Comparison of ENCODE assay signal across 9 mouse cellular contexts in genomic region chr7:80246859-80247258, GRCm38 (mm10). TPM values are rescaled to one million over a fixed set of nuclear protein-coding genes. Genes with fewer than 3 reads are reported as not detected.
DNase-seq lines count a peak whose midpoint lies in the region; ATAC-seq lines count a peak whose summit lies in the region.
"Had no signal": no experiment of that assay in that cellular context is flagged by ENCODE, and none has a peak within 500 bp of the region (broad histone marks: within the 10 kb centered on the region; RNA-seq: fewer than 3 reads in every experiment).

No protein-coding gene starts in this region.

- no peak for ATAC-seq in neural tube, embryonic 11.5 days (ENCODE audit: insufficient read depth, low FRiP score, low TSS enrichment)
- no peak for ATAC-seq in forebrain, embryonic 15.5 days (replicated peaks)
- no peak for ATAC-seq in liver, embryonic 12.5 days

- H3K27me3 ChIP-seq in neural tube, embryonic 11.5 days (ENCODE audit: control insufficient read depth, insufficient read depth, low read length), result no peaks in the 10 kb centered on the region
- no peaks in the 10 kb centered on the region for H3K27me3 ChIP-seq in forebrain, embryonic 15.5 days
- H3K27me3 ChIP-seq in liver, embryonic 12.5 days (replicated peaks), result peaks cover 4% of the 10 kb centered on the region

- peak overlapping the region; percentile 41; the same call in 1 of the 2 replicates for H3K9ac ChIP-seq in neural tube, embryonic 11.5 days (ENCODE audit: low read length)
- no peak overlapping the region for H3K9ac ChIP-seq in forebrain, embryonic 15.5 days (replicated peaks)
- H3K9ac ChIP-seq in liver, embryonic 12.5 days, result peak overlapping the region; percentile 82

- no peak for DNase-seq in neural tube, embryonic 11.5 days (ENCODE audit: low spot score)
- DNase-seq in neural tube, embryonic 10.5 days (ENCODE audit: extremely low spot score, low spot score), result no peak
- peak; percentile 43 for DNase-seq in thymus, postnatal 14 days
- no peak for DNase-seq in retina, embryonic 14.5 days (ENCODE audit: low spot score)
- no peak for DNase-seq in layer of hippocampus, postnatal 25 days (ENCODE audit: extremely low spot score in 1 of 2, low spot score in 1 of 2)
- no peak for DNase-seq in lung, postnatal 4 days

- no peak overlapping the region for H3K27ac ChIP-seq in neural tube, embryonic 11.5 days (ENCODE audit: low read depth, low read length)
- 0 out of 2 replicates have a peak overlapping the region, but pooled peaks have one; percentile 82 for H3K27ac ChIP-seq in forebrain, embryonic 15.5 days (replicated peaks)
- H3K27ac ChIP-seq in liver, embryonic 12.5 days, result peak overlapping the region; percentile 79; the same call in 1 of the 2 replicates

- H3K4me3 ChIP-seq in neural tube, embryonic 11.5 days (ENCODE audit: low read depth, low read length), result peak overlapping the region; percentile 46
- H3K4me3 ChIP-seq in forebrain, embryonic 15.5 days, result peak overlapping the region; percentile 62
- peak overlapping the region; percentile 77 for H3K4me3 ChIP-seq in liver, embryonic 12.5 days

- no peaks in the 10 kb centered on the region for H3K4me1 ChIP-seq in neural tube, embryonic 11.5 days (ENCODE audit: control insufficient read depth, insufficient read depth, low read length)
- 0 out of 2 replicates have a peak, but pooled peaks cover 2% of the 10 kb centered on the region for H3K4me1 ChIP-seq in forebrain, embryonic 15.5 days
- H3K4me1 ChIP-seq in liver, embryonic 12.5 days, result peaks cover 26% of the 10 kb centered on the region

- whole genome bisulfite sequencing in neural tube, embryonic 11.5 days, result 66% methylated on average over 7 of the region's 7 CpGs
- 73% methylated on average over 7 of the region's 7 CpGs for WGBS in forebrain, embryonic 15.5 days
- WGBS in liver, embryonic 12.5 days (ENCODE audit: insufficient replicate concordance), result 16% methylated on average over 7 of the region's 7 CpGs

- H3K4me2 ChIP-seq in neural tube, embryonic 11.5 days (ENCODE audit: low read depth), result peak overlapping the region; percentile 32
- peak overlapping the region; percentile 57 for H3K4me2 ChIP-seq in forebrain, embryonic 15.5 days (replicated peaks)
- H3K4me2 ChIP-seq in liver, embryonic 12.5 days, result peak overlapping the region; percentile 92

- H3K36me3 ChIP-seq in neural tube, embryonic 11.5 days (ENCODE audit: control insufficient read depth, insufficient read depth, low read length), result no peaks in the 10 kb centered on the region
- no peaks in the 10 kb centered on the region for H3K36me3 ChIP-seq in forebrain, embryonic 15.5 days
- no peaks in the 10 kb centered on the region for H3K36me3 ChIP-seq in liver, embryonic 12.5 days

- no peaks in the 10 kb centered on the region; the same call in 1 of the 2 replicates for H3K9me3 ChIP-seq in neural tube, embryonic 11.5 days (ENCODE audit: control insufficient read depth, low read length)
- no peaks in the 10 kb centered on the region for H3K9me3 ChIP-seq in forebrain, embryonic 15.5 days
- H3K9me3 ChIP-seq in liver, embryonic 12.5 days (replicated peaks), result no peaks in the 10 kb centered on the region

RNA-seq across cellular contexts. Expression of gene Ttll13, which starts 0.7 kb away (rescaled TPM):
- polyA plus RNA-seq in neural tube, embryonic 11.5 days (2014; fragmentation: Nextera tagmentation; extraction: Ambion mirVana), result 1.3 and 2.1 TPM in 2 replicates
- polyA plus RNA-seq in forebrain, embryonic 15.5 days (2015; fragmentation: Nextera tagmentation; extraction: Ambion mirVana), result 1.0 and 1.1 TPM in 2 replicates
- polyA plus RNA-seq in liver, embryonic 12.5 days (2016; fragmentation: Nextera tagmentation; extraction: Ambion mirVana), result 0.61 and 1.0 TPM in 2 replicates
- total RNA-seq in layer of hippocampus, postnatal 25 days (2021), result 1 to 10 TPM; 1.8 to 2.0 TPM
- total RNA-seq: hematopoietic stem cell, adult 5-6 weeks had no signal

RNA-seq across cellular contexts. Expression of gene Ngrn, which starts 14.2 kb away (rescaled TPM):
- 42.9 and 43.3 TPM in 2 replicates for polyA plus RNA-seq in neural tube, embryonic 11.5 days (2014; fragmentation: Nextera tagmentation; extraction: Ambion mirVana)
- 67.7 and 67.9 TPM in 2 replicates for polyA plus RNA-seq in forebrain, embryonic 15.5 days (2015; fragmentation: Nextera tagmentation; extraction: Ambion mirVana)
- 42.0 and 45.6 TPM in 2 replicates for polyA plus RNA-seq in liver, embryonic 12.5 days (2016; fragmentation: Nextera tagmentation; extraction: Ambion mirVana)
- total RNA-seq in layer of hippocampus, postnatal 25 days (2021), result 10 to 100 TPM; 40.0 to 44.4 TPM

RNA-seq across cellular contexts. Expression of gene Gdpgp1, which starts 14.2 kb away (rescaled TPM):
- polyA plus RNA-seq in neural tube, embryonic 11.5 days (2014; fragmentation: Nextera tagmentation; extraction: Ambion mirVana), result 4.5 and 4.9 TPM in 2 replicates
- polyA plus RNA-seq in forebrain, embryonic 15.5 days (2015; fragmentation: Nextera tagmentation; extraction: Ambion mirVana), result 3.6 and 3.9 TPM in 2 replicates
- 3.9 and 4.4 TPM in 2 replicates for polyA plus RNA-seq in liver, embryonic 12.5 days (2016; fragmentation: Nextera tagmentation; extraction: Ambion mirVana)
- 1 to 10 TPM; 6.1 to 6.9 TPM for total RNA-seq in layer of hippocampus, postnatal 25 days (2021)

RNA-seq across cellular contexts. Expression of gene Cib1, which starts 14.2 kb away (rescaled TPM):
- polyA plus RNA-seq in neural tube, embryonic 11.5 days (2014; fragmentation: Nextera tagmentation; extraction: Ambion mirVana), result 53.2 and 65.5 TPM in 2 replicates
- 31.6 and 32.7 TPM in 2 replicates for polyA plus RNA-seq in forebrain, embryonic 15.5 days (2015; fragmentation: Nextera tagmentation; extraction: Ambion mirVana)
- polyA plus RNA-seq in liver, embryonic 12.5 days (2016; fragmentation: Nextera tagmentation; extraction: Ambion mirVana), result 97.5 and 99.2 TPM in 2 replicates
- 10 to 100 TPM; 23.8 to 25.2 TPM for total RNA-seq in layer of hippocampus, postnatal 25 days (2021)

RNA-seq across cellular contexts. Expression of gene Vps33b, which starts 22.6 kb away (rescaled TPM):
- polyA plus RNA-seq in neural tube, embryonic 11.5 days (2014; fragmentation: Nextera tagmentation; extraction: Ambion mirVana), result 15.1 and 15.8 TPM in 2 replicates
- polyA plus RNA-seq in forebrain, embryonic 15.5 days (2015; fragmentation: Nextera tagmentation; extraction: Ambion mirVana), result 17.4 and 19.8 TPM in 2 replicates
- 9.0 and 11.4 TPM in 2 replicates for polyA plus RNA-seq in liver, embryonic 12.5 days (2016; fragmentation: Nextera tagmentation; extraction: Ambion mirVana)
- 10 to 100 TPM; 19.3 to 23.6 TPM for total RNA-seq in layer of hippocampus, postnatal 25 days (2021)

Comparison
In these comparisons a context has a peak if more than half of its experiments do, and no peak if none do; other contexts are left out.
1. H3K4me2 ChIP-seq: peak in every context shown above with its lines; median percentile 92 in liver, embryonic 12.5 days; 57 in forebrain, embryonic 15.5 days; 32 in neural tube, embryonic 11.5 days.